ENCODE assay signal across 8 mouse cellular contexts in genomic region chr15:95527948-95528861, GRCm38 (mm10). TPM values are rescaled to one million over a fixed set of nuclear protein-coding genes. Genes with fewer than 3 reads are reported as not detected.
DNase-seq lines count a peak whose midpoint lies in the region; ATAC-seq and TF ChIP-seq lines count a peak whose summit lies in the region.

TSS of gene Nell2 (minus strand) at chr15:95528559.

- peaks cover 3% of the 10 kb centered on the region; the same call in 1 of the 2 replicates for H3K27me3 ChIP-seq in thymus, adult 2 months (ENCODE audit: control insufficient read depth, insufficient read depth, low read length)
- peaks cover 34% of the 10 kb centered on the region for H3K27me3 ChIP-seq in stomach, embryonic 16.5 days (ENCODE audit: control insufficient read depth, insufficient read depth, low read length)

- WGBS in thymus, adult 2 months, result 3% methylated on average over 94 of the region's 95 CpGs
- under 1% methylated on average over 83 of the region's 95 CpGs for WGBS in stomach, embryonic 16.5 days

- peak; percentile 3 for DNase-seq in thymus, postnatal 14 days
- DNase-seq in thymus, adult 2 months, result no peak
- DNase-seq in cerebellum, postnatal 36 days, result peak; percentile 88 to 90
- peak; percentile 45 to 57 for DNase-seq in frontal cortex, postnatal 25 days (ENCODE audit: low spot score in 2 of 2)
- peak; percentile 59 to 64 for DNase-seq in layer of hippocampus, adult 2 months (ENCODE audit: low spot score in 2 of 2)
- peak; percentile 73 for DNase-seq in mesoderm, embryonic 11.5 days (ENCODE audit: low read depth, low spot score)
- DNase-seq in thymus, postnatal 25 days, result no peak

- TF ChIP-seq CTCF in thymus, adult 2 months (IDR thresholded peaks at IDR 0.05; ENCODE audit: borderline replicate concordance, control insufficient read depth, extremely low read depth, insufficient read depth, low read length, poor library complexity), result no peak
- TF ChIP-seq CTCF in layer of hippocampus, adult 2 months (conservative IDR thresholded peaks at IDR 0.05), result peak; percentile 61; the same call in 1 of the 2 replicates

- no peak within 1 kb of the TSS for H3K27ac ChIP-seq in thymus, adult 2 months (ENCODE audit: control insufficient read depth, insufficient read depth, low read length)
- peak within 1 kb of the TSS; percentile 96 for H3K27ac ChIP-seq in layer of hippocampus, adult 2 months
- no peak within 1 kb of the TSS for H3K27ac ChIP-seq in stomach, embryonic 16.5 days (ENCODE audit: low read length)

- no peaks in the 10 kb centered on the region for H3K36me3 ChIP-seq in thymus, adult 2 months (ENCODE audit: control insufficient read depth, insufficient read depth, low read length)
- no peaks in the 10 kb centered on the region for H3K36me3 ChIP-seq in stomach, embryonic 16.5 days (ENCODE audit: control insufficient read depth, insufficient read depth, low read length)

- ATAC-seq in stomach, embryonic 16.5 days (ENCODE audit: insufficient read depth, low FRiP score), result peak; percentile 79; the same call in 1 of the 2 replicates

- H3K9me3 ChIP-seq in stomach, embryonic 16.5 days (replicated peaks; ENCODE audit: control insufficient read depth, low read length), result no peaks in the 10 kb centered on the region

- peak within 1 kb of the TSS; percentile 91 for H3K4me2 ChIP-seq in stomach, embryonic 16.5 days (ENCODE audit: low read depth, low read length)

- H3K4me1 ChIP-seq in thymus, adult 2 months (replicated peaks; ENCODE audit: control insufficient read depth, insufficient read depth, low read length), result no peaks in the 10 kb centered on the region
- H3K4me1 ChIP-seq in stomach, embryonic 16.5 days (ENCODE audit: control insufficient read depth, insufficient read depth, low read length), result 0 out of 2 replicates have a peak, but pooled peaks cover 4% of the 10 kb centered on the region

- H3K4me3 ChIP-seq in thymus, adult 2 months (ENCODE audit: control insufficient read depth, insufficient read depth, low read length), result no peak within 1 kb of the TSS
- H3K4me3 ChIP-seq in layer of hippocampus, adult 2 months, result peak within 1 kb of the TSS; percentile 80
- H3K4me3 ChIP-seq in stomach, embryonic 16.5 days (replicated peaks; ENCODE audit: low read length), result peak within 1 kb of the TSS; percentile 51

- H3K9ac ChIP-seq in stomach, embryonic 16.5 days (ENCODE audit: low read length), result peak within 1 kb of the TSS; percentile 54

- TF ChIP-seq POLR2A in thymus, adult 2 months (IDR thresholded peaks at IDR 0.05; ENCODE audit: control insufficient read depth, extremely low read depth, insufficient read depth, low read length, poor library complexity), result no peak

RNA-seq across cellular contexts. Expression of gene Nell2, which starts in this region (rescaled TPM):
- polyA plus RNA-seq in thymus, adult 2 months (2012; rRNA removed), result 0.96 and 1.4 TPM in 2 replicates
- total RNA-seq in layer of hippocampus, adult 2 months (2021), result 100 to 1,000 TPM; 738 to 777 TPM
- 12.0 and 12.5 TPM in 2 replicates for polyA plus RNA-seq in stomach, embryonic 16.5 days (2015; fragmentation: Nextera tagmentation; extraction: Ambion mirVana)

Comparison
In these comparisons a context has a peak if more than half of its experiments do, and no peak if none do; other contexts are left out.
1. DNase-seq: peak in thymus, postnatal 14 days (single experiment), cerebellum, postnatal 36 days (2 of 2), frontal cortex, postnatal 25 days (2 of 2), layer of hippocampus, adult 2 months (2 of 2) and mesoderm, embryonic 11.5 days (single experiment); none in thymus, adult 2 months (single experiment) and thymus, postnatal 25 days (single experiment).